Mouse (Mus musculus) C2C12 (cell line): Measurements from ENCODE around the gene Zfp738. TPM values are rescaled to one million over a fixed set of nuclear protein-coding genes. Genes with fewer than 3 reads are reported as not detected.

Experiments
- H3K27me3 ChIP-seq: one replicate; pipeline ENCODE4 v1.6.1; 2011; ENCODE audit not compliant: control insufficient read depth, insufficient read depth, insufficient read length
- H3K36me3 ChIP-seq: one replicate; pipeline ENCODE4 v1.6.1; 2011; ENCODE audit not compliant: control insufficient read depth, insufficient read depth
- H3K4me3 ChIP-seq: one replicate; pipeline ENCODE4 v1.5.1; 2011; ENCODE audit warnings: mild to moderate bottlenecking, control low read depth; ENCODE audit not compliant: poor library complexity, insufficient read depth, severe bottlenecking
- H3K79me2 ChIP-seq: one replicate; pipeline ENCODE4 v1.6.1; 2011; ENCODE audit not compliant: control insufficient read depth, insufficient read depth
- H3K79me3 ChIP-seq: one replicate; pipeline ENCODE4 v1.6.1; 2011; ENCODE audit warnings: low read depth, control low read depth
- H3ac ChIP-seq: one replicate; pipeline ENCODE3; 2011; ENCODE audit warnings: low read depth; ENCODE audit not compliant: control insufficient read depth, insufficient read length
- CEBPB ChIP-seq: IDR thresholded peaks from one replicate; pipeline ENCODE4 v1.6.1; 2011; ENCODE audit warnings: low read depth, mild to moderate bottlenecking, control low read depth, moderate library complexity
- CTCF ChIP-seq: IDR thresholded peaks from one replicate; pipeline ENCODE4 v1.5.1; 2011; ENCODE audit not compliant: control insufficient read depth, insufficient read depth, insufficient read length
- FOSL1 ChIP-seq: IDR thresholded peaks from one replicate; pipeline ENCODE4 v1.8.0; 2011; ENCODE audit warnings: mild to moderate bottlenecking, low read length; ENCODE audit not compliant: poor library complexity, insufficient read depth, severe bottlenecking
- MAX ChIP-seq: IDR thresholded peaks from one replicate; pipeline ENCODE4 v1.6.1; 2011; ENCODE audit warnings: mild to moderate bottlenecking, control low read depth
- MYOD1 ChIP-seq: IDR thresholded peaks from one replicate; pipeline ENCODE4 v1.6.1; 2011; ENCODE audit warnings: low read depth; ENCODE audit not compliant: control insufficient read depth, insufficient read length
- MYOG ChIP-seq: IDR thresholded peaks from one replicate; pipeline ENCODE4 v1.6.1; 2011; ENCODE audit not compliant: control insufficient read depth, insufficient read length; ENCODE audit errors: extremely low read depth
- USF1 ChIP-seq: IDR thresholded peaks from one replicate; pipeline ENCODE4 v1.6.1; 2011; ENCODE audit warnings: low read depth, mild to moderate bottlenecking, control low read depth, moderate library complexity
- polyA plus RNA-seq: library from polyadenylated mRNA; unstranded; fragments of >200 nt; fragmentation: generic; extraction: Trizol; gene quantifications from one replicate; pipeline ENCODE4 v1.2.1, GENCODE M21; 2012; ENCODE audit warnings: missing spikeins

Gene Zfp738
- polyA plus RNA-seq, 1 experiment: 0.73 TPM

DNA sequence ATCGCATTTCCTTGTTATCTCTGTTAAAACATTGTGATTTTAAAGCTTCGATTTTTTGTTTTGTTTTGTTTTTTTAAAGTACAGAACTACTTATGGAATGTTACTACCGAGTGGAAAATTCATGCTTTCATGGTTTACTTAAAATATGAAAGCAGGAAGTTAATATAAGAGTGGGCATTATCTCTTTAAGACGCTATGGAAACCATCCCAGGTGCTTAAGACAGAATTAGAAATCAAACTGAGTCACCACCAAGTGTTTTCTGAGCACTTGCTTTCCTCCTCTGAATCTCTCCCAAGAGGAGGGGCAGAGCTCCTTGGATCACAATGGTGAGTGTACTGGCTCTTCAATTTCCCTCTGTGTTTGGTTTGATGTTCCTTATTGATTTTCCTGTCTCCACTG lies 76.8 kb downstream of the Zfp738 start:
- no peak overlapping the region for H3K4me3 ChIP-seq

DNA sequence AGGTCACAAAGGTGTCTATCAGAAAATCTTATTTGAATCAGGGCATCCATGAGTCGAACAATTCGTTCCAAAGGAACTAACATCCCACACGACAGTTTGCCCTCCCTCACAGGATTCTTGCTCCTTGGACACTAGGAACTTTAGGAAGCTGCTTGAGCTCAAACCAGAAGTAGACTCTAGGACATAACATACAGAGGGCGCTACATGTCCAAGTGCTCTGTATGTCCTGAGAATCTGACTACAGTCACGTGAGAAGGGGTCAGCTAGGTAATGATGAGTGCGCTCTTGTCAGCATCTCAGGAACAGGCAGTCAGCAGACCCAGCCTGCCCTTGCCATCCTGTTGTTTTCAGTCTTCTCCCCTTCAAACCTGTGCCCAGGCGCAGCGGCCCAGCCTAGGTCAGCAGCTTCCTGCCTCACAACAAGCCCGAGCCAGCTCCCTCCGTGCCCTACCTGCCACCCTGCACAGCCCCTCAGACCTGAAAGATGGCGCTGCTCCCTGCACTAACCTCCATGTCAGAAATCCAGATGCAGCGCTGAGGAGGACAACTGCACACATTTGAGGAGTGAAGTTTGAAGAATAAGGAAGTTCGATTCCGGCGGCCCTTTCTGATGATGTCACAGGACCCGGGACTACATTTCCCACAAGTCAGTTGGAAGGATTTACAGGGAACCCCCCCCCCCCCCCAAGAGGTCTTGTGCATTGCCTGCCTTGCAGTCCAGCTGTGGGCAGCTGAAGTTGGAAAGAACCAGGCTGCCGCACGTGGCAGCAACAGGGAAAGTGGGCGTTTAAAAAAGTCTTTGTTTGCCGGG lies 77.6 kb downstream of the Zfp738 start, which contains the start of gene Zfp729b:
TSS of gene Zfp729b (minus strand) at position 642 of the 811 bp plus-strand sequence.
- Histone ChIP-seq H3K79me2 (no peaks in the 10 kb centered on the region), H3ac (no peak within 1 kb of the TSS), H3K79me3 (peaks cover 1% of the 10 kb centered on the region), H3K36me3 (no peaks in the 10 kb centered on the region), H3K4me3 (peak within 1 kb of the TSS; percentile 18), H3K27me3 (no peaks in the 10 kb centered on the region)
- TF ChIP-seq CTCF: no peak

More for the DNA sequence above, 76.8 kb downstream of the Zfp738 start:
- Histone ChIP-seq H3K79me2 (no peaks in the 10 kb centered on the region), H3K27me3 (no peaks in the 10 kb centered on the region), H3K36me3 (no peaks in the 10 kb centered on the region), H3K79me3 (peaks cover 1% of the 10 kb centered on the region), H3ac (no peak overlapping the region)
- TF ChIP-seq CEBPB (no peak), USF1 (no peak), FOSL1 (no peak), MAX (no peak), CTCF (no peak), MYOG (no peak), MYOD1 (no peak)

Other genes starting within 250 kb of the Zfp738 start
- 0.75 TPM for gene Zfp874a, start 235.4 kb downstream of the Zfp738 start, polyA plus RNA-seq
- gene Zfp874b, start 202.8 kb downstream of the Zfp738 start, polyA plus RNA-seq: 1.4 TPM
- 1.3 TPM for gene Zfp58, start 186.5 kb downstream of the Zfp738 start, polyA plus RNA-seq
- not detected for gene Gm26965, start 160.9 kb downstream of the Zfp738 start, polyA plus RNA-seq
- 13.1 TPM for gene Zfp87, start 160.9 kb downstream of the Zfp738 start, polyA plus RNA-seq
- 1.1 TPM for gene Zfp748, start 133.2 kb downstream of the Zfp738 start, polyA plus RNA-seq
- 0.94 TPM for gene Zfp729b, start 77.4 kb downstream of the Zfp738 start, polyA plus RNA-seq
- 0.23 TPM for gene Gm49345, start 49.3 kb downstream of the Zfp738 start, polyA plus RNA-seq
- gene Zfp729a, start 49.3 kb downstream of the Zfp738 start, polyA plus RNA-seq: 0.68 TPM
- gene Zfp65, start 42.1 kb upstream of the Zfp738 start, polyA plus RNA-seq: 1.3 TPM
- gene Zfp85, start 68.2 kb upstream of the Zfp738 start, polyA plus RNA-seq: 0.51 TPM
- gene Zfp493, start 92.6 kb upstream of the Zfp738 start, polyA plus RNA-seq: 0.04 TPM
- 0.22 TPM for gene Zfp273, start 126.7 kb upstream of the Zfp738 start, polyA plus RNA-seq
- not detected for gene Gm10037, start 144.0 kb upstream of the Zfp738 start, polyA plus RNA-seq
- not detected for gene BC048507, start 176.3 kb upstream of the Zfp738 start, polyA plus RNA-seq